Mouse (Mus musculus): Measurements from ENCODE around the gene Flrt2.

Gene Flrt2

DNA sequence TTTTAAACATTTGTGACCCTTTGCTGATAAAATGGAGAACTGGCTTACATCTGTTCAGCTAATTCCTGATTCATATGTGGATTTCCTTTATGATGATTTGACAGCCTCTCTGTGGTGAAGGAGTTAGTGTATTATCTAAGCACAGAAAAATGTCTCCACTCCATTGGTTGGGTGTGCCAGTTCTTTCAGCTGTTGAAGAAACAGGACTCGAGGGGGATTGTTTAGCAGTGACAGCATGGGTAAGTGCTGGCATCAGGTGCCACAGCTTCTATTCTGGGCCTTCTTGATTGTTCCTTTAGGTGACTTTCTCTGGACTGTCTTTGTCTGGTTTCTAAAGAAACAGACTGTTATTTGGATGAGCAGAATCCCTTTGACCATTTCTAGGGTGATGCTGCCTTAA is 42.0 kb downstream of the Flrt2 start:
- no peak for DNase-seq (ENCODE audit: low spot score)

GRCm38 (mm10) chr12:95737571-95737970 is 45.5 kb downstream of the Flrt2 start:
- DNase-seq (ENCODE audit: low spot score): no peak

DNA sequence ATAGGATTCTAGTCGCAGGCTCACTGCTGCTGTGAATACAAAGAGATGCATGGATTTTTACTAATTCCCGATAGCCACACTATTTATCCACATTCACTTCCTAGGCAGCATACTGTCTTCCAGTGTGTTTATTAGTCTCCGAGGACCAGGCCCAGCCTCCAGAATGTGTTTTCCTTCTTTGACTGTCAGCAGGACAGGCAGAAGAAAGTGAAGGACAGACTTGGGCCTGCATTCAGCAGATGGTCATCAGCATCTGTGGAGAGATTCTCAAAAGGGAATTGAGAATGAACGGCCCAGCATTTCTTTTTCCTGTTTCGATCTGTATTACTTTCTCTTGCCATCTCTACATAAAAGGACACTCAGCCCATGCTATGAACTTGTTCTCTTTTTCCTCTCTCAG is 46.0 kb downstream of the Flrt2 start:
- no peak for DNase-seq (ENCODE audit: low spot score)

DNA sequence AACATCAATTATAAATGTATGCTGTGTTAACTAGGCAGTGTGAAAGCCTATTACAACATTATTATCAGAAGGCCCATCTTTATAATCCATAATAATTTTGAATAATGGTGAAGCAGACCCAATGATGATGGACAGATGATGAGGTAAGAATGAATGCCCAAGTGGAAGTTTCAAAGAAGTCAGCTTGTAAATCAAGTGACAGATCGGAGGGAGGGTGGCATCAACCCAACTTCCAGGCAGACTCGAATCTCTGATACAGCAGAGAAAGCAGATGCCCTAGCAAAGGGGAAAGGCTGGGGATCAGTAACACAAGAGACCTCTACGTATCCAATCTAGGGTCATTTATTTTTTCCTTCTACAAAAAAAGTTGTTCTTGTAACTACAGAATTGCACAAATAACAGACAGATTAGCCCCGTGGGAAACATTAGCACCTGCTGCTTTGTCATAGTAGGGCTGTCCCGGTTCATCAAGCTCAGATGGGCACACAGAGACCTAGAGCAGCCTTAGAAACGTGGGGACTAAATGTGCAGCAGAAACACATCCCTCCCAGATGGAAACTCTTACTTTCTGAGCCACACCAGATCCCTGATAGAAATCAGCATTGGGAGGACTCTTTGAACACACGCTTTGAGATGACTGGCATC is 46.6 kb downstream of the Flrt2 start:
- DNase-seq (ENCODE audit: low spot score): no peak

- no peak for DNase-seq (ENCODE audit: low spot score)
Observed at GRCm38 (mm10) chr12:95739739-95740138, 47.7 kb downstream of the Flrt2 start.

- DNase-seq (ENCODE audit: low spot score): no peak
Observed at GRCm38 (mm10) chr12:95741296-95741695, 49.3 kb downstream of the Flrt2 start.

DNA sequence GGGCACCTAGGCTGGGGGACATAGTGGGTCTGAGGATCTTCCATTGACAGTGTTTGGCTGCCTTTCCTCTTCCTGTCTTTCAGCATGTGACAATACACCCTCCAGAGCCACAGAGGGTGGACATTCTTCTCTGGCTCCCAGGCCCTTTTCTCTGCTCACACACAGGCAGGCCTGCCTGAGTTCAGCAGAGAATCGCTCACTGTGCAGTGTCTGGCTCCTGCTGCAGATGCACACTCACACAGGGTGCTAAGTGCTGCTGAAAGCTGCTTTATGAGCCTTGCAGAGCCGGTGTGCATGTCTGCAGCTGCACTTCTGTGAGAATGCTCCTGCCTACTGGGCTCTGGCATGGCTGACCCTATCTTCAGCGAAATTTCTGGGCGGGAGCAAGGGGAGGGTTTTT is 52.3 kb downstream of the Flrt2 start:
- no peak for DNase-seq (ENCODE audit: low spot score)

GRCm38 (mm10) chr12:95746856-95747579 is 55.0 kb downstream of the Flrt2 start:
- no peak for DNase-seq (ENCODE audit: low spot score)

DNA sequence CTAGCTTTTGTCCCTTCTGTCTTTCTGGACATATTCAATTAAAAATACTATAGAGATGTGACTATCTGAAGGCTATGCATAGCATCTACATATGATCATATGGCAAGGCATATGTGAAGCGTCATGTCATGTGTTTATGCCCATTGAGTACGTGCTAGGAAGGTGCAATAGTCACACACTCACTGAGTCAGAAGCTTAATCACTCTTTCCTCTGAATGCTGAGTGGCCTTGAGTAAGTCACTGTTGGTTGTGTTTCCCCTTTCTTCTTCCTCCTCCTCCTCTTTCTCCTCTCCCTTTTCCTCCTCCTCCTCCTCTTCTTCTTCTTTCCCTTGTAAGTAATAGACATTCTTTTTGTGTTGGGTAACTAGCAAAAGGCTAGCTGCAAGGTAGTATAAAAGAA is 56.7 kb downstream of the Flrt2 start:
- no peak for DNase-seq (ENCODE audit: low spot score)

- no peak for DNase-seq (ENCODE audit: low spot score)
Observed at GRCm38 (mm10) chr12:95749248-95749647, 57.2 kb downstream of the Flrt2 start.

DNA sequence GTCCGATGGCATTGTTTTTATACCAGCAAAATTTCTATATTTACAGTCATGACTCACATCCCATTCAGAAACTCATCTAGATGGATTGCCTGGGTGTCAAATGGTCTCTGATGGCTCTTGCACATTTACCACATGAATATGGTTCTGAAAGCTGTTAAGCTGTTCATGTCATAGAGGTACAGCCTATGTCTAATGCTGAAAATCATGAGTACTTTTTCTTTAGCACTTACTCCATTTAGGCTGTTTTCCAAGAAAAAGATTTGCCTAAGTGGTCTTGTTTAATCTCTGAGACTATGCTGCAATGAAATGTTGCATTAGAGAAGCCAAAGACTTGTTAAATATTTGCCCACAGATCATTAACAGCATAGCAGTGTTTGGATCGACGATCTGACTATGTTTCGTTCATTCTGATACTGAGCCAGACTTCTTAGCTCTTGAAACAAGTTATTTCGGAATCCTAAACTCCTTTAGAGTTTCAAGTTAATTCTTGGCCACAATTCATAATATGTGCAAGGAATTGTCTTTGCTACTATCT is 67.3 kb downstream of the Flrt2 start:
- no peak for DNase-seq (ENCODE audit: low spot score)

GRCm38 (mm10) chr12:95765255-95765654 is 73.2 kb downstream of the Flrt2 start:
- DNase-seq (ENCODE audit: low spot score): no peak

DNA sequence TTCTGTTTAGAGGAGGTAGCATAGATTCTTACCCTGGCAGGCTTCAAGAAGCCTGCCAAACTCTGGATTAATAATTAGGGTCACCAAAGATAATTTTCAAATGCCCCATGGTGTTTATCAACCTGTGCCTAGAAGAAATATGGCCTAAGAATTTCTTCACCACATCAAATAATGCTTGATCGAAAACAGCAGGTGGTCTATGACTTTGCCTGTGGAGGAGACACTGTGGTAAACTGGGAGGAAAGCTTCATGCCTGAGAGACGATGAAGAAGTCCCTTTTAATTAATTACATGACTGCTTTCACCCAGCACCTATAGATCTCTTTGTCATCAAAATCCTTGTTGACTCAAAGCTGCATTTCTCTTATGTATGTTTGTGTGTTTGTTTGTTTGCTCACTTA is 77.0 kb downstream of the Flrt2 start:
- no peak for DNase-seq (ENCODE audit: low spot score)

GRCm38 (mm10) chr12:95770251-95770650 is 78.2 kb downstream of the Flrt2 start:
- DNase-seq (ENCODE audit: low spot score): no peak

DNA sequence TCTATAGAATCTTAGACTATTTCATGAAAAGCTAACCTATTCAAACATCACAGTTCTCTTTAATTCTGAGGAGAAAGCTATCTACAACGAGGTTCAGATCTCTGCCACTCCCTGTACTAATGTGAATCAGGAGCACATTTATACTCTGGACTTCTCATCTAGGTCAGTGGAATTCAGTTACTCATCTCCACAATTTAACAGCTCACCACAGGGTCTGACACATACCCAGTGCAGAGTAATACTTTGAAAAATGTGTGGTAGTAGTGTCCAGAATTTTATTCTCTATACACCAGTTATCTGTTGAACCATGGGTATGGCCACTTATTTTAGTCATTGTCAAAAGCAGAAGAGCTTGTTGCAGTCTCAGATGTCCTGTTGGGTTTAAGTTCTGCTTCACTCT is 98.1 kb downstream of the Flrt2 start:
- DNase-seq (ENCODE audit: low spot score): no peak

GRCm38 (mm10) chr12:95816660-95817059 is 124.6 kb downstream of the Flrt2 start:
- DNase-seq (ENCODE audit: low spot score): no peak

All from T-cell, adult 2 months (primary cell).